Mouse (Mus musculus): ENCODE measurements around the gene AC109138.7.

DNA sequence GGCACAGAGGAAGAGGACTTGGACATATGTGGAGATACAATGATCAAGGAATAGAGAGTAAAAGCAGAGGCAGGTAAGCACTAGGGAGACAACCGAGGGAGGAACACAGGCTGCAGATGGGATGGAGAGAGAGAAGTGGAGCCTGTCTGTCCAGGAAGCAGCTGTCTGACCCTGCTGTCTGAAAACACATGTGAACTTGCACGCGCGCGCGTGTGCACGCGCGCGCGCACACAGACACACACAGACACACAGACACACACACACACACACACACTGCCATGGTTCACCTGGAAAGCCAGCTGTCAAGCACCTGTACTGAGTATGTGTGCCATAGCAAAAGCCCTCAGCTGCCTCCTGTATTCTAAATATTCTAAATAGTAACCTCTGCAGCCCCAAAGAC, 4.1 kb downstream of the AC109138.7 start:
- TF ChIP-seq POLR2A (IDR thresholded peaks at IDR 0.05; ENCODE audit: control insufficient read depth, extremely low read depth, insufficient read depth, low read length, poor library complexity) (no peak), CTCF (IDR thresholded peaks at IDR 0.05; ENCODE audit: borderline replicate concordance, control insufficient read depth, extremely low read depth, insufficient read depth, low read length, poor library complexity) (no peak)
